Mouse (Mus musculus): ENCODE results near the gene Kdelr1. TPM values are rescaled to one million over a fixed set of nuclear protein-coding genes. Genes with fewer than 3 reads are reported as not detected.
"Not testable (repeated sequence)": the region's sequence is repeated elsewhere in the genome, so short reads cannot be mapped to it uniquely, and the experiment has no call there.

Kdelr1 gene
- polyA plus RNA-seq, 1 experiment: 82.4 TPM

DNA sequence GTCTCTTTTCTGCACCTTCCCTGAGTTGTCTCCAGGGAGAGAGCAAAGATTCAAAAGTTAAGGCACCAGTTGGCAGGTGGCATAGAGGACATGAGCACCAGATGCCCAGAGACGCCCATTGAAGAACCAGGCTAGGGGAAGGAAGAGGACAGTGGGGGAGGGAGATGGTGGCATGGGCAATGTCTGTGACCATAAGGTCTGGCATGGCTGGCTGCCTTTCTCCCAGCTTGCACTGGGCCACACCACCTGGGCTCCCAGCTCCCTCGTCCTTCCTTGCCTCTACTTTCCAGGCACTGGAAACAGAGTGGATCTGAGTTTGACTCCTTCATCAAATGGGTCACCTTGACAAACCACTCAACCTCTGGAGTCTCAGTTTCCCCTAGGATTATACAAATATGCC, 20.1 kb downstream of the Kdelr1 start:
- TF ChIP-seq POLR2A (IDR thresholded peaks at IDR 0.05; ENCODE audit: control insufficient read depth, low read depth, low read length) (peak; percentile 14; the same call in 1 of the 2 replicates), CTCF (IDR thresholded peaks at IDR 0.05; ENCODE audit: control insufficient read depth, insufficient read depth, insufficient replicate concordance, low read depth, low read length) (no peak)
- Histone ChIP-seq H3K27ac (ENCODE audit: control insufficient read depth, insufficient read depth, low read depth, low read length) (no peak overlapping the region), H3K36me3 (ENCODE audit: control insufficient read depth, insufficient read depth, low read length) (peaks cover 1% of the 10 kb centered on the region), H3K4me1 (ENCODE audit: control insufficient read depth, insufficient read depth, low read length) (peaks cover 13% of the 10 kb centered on the region), H3K27me3 (ENCODE audit: control insufficient read depth, insufficient read depth, low read length) (no peaks in the 10 kb centered on the region), H3K4me3 (ENCODE audit: control insufficient read depth, low read depth, low read length) (no peak overlapping the region)

DNA sequence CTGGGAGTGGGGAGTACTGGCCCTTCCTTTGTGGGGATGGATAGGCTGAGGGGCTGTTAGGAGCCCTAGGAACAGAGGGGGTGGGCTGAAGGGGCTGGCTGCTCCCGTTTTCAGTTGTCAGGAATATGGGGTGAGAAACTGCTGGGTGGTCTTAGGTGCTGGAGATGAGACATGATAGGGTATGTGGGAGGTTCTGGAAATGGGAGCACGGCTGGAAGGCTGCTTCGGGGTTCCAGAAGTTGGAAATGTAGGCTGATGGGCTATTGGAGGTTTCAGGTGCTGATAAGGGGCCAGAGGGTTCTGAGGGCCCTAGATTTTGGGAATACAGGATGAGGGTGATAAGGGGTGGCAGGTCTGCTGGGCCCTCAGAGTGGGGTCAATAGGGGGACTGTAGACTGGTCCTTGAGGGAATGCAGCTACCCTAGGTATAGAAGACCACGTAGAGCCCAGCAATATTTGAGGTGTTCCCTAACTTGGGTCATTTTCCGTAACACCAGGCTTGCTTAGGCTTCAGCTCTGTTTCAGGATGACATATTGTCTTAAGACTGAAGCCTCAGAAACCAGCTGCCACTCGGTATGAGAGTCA, 23.5 kb downstream of the Kdelr1 start:
- Histone ChIP-seq H3K27ac (ENCODE audit: control insufficient read depth, insufficient read depth, low read depth, low read length) (peak overlapping the region; percentile 97), H3K4me1 (ENCODE audit: control insufficient read depth, insufficient read depth, low read length) (peaks cover 13% of the 10 kb centered on the region), H3K36me3 (ENCODE audit: control insufficient read depth, insufficient read depth, low read length) (no peaks in the 10 kb centered on the region; the same call in 1 of the 2 replicates), H3K27me3 (ENCODE audit: control insufficient read depth, insufficient read depth, low read length) (no peaks in the 10 kb centered on the region), H3K4me3 (ENCODE audit: control insufficient read depth, low read depth, low read length) (peak overlapping the region; percentile 95)
- TF ChIP-seq CTCF (IDR thresholded peaks at IDR 0.05; ENCODE audit: control insufficient read depth, insufficient read depth, insufficient replicate concordance, low read depth, low read length) (no peak), POLR2A (IDR thresholded peaks at IDR 0.05; ENCODE audit: control insufficient read depth, low read depth, low read length) (no peak)

DNA sequence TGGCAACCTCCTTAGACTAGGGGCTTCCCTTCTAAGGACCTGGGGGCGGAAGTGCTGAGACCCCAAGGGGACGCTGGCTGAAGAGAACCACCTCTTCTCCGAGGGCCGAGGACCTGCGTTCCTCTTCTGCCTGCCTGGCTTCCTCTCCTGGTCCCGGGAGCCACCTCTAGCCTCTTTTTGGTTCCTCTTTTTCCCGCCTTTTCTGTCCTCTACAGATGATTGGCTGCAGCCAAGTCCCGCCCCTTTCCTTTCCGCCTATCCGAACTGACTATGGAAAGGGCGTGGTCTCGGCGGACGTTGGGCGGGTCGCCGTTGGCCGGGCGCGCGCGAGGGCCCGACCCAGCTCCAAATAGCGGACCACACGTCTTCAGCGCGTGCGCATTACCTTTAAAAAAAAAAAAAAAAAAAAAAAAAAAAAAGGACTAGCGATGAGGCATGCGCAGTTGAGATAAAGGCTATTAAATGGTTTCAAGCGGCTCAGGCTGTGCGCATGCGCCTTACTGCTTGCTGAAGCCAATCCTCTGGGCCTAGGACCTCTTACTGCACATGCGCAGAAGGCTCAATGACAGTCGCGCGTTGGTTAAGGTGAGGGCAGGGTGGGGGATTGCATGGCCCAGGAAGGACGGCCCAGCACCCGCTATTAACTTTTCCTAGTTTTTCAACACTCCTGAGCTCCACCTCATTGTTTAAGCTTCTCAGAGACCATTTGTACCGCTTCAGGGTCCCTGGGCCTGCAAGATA, 24.1 kb downstream of the Kdelr1 start, which contains the start of the genes Syngr4 and Tmem143:
Syngr4 (minus strand) TSS at position 198 of the 741 bp plus-strand sequence.
Tmem143 (plus strand) TSS at position 425 of the 741 bp plus-strand sequence.
- Histone ChIP-seq H3K27ac (ENCODE audit: control insufficient read depth, insufficient read depth, low read depth, low read length) (peak within 1 kb of the TSS; percentile 97), H3K4me3 (ENCODE audit: control insufficient read depth, low read depth, low read length) (peak within 1 kb of the TSS; percentile 95), H3K4me1 (ENCODE audit: control insufficient read depth, insufficient read depth, low read length) (peaks cover 13% of the 10 kb centered on the region), H3K27me3 (ENCODE audit: control insufficient read depth, insufficient read depth, low read length) (no peaks in the 10 kb centered on the region), H3K36me3 (ENCODE audit: control insufficient read depth, insufficient read depth, low read length) (no peaks in the 10 kb centered on the region; the same call in 1 of the 2 replicates)
- 0 out of 2 replicates have a peak, but pooled peaks have one; percentile 1 for TF ChIP-seq CTCF (IDR thresholded peaks at IDR 0.05; ENCODE audit: control insufficient read depth, insufficient read depth, insufficient replicate concordance, low read depth, low read length)
- peak; percentile 83; the same call in 1 of the 2 replicates for TF ChIP-seq POLR2A (IDR thresholded peaks at IDR 0.05; ENCODE audit: control insufficient read depth, low read depth, low read length)

DNA sequence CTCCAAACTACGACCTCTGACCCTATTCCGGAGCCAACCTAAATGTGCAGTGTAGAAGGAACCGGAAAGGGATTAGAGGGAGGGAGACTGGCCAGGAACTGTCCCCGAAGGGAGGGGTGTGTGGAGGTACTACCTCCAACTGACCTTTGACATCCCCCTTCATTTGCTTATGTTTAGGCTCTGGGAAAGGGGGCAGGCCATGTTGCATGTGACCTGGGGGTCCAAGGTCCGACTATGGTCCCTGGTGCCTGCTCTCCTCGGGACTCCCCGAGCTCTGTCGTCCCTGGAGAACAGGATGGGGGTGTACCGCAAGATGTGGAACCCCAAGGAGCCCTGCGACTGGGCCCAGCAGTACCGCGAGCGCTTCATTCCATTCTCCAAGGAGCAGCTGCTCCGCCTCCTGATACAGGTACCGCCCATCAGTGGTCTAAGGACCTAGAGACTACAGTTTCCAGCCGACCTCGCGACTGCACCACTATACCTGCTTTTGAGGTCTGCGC, 24.7 kb downstream of the Kdelr1 start:
- H3K27me3 ChIP-seq (ENCODE audit: control insufficient read depth, insufficient read depth, low read length): no peaks in the 10 kb centered on the region
- peak overlapping the region; percentile 85 for H3K4me3 ChIP-seq (ENCODE audit: control insufficient read depth, low read depth, low read length)
- peak overlapping the region; percentile 91 for H3K27ac ChIP-seq (ENCODE audit: control insufficient read depth, insufficient read depth, low read depth, low read length)
- peaks cover 13% of the 10 kb centered on the region for H3K4me1 ChIP-seq (ENCODE audit: control insufficient read depth, insufficient read depth, low read length)
- no peaks in the 10 kb centered on the region; the same call in 1 of the 2 replicates for H3K36me3 ChIP-seq (ENCODE audit: control insufficient read depth, insufficient read depth, low read length)
- TF ChIP-seq CTCF (IDR thresholded peaks at IDR 0.05; ENCODE audit: control insufficient read depth, insufficient read depth, insufficient replicate concordance, low read depth, low read length): no peak
- TF ChIP-seq POLR2A (IDR thresholded peaks at IDR 0.05; ENCODE audit: control insufficient read depth, low read depth, low read length): 0 out of 2 replicates have a peak, but pooled peaks have one; percentile 16

DNA sequence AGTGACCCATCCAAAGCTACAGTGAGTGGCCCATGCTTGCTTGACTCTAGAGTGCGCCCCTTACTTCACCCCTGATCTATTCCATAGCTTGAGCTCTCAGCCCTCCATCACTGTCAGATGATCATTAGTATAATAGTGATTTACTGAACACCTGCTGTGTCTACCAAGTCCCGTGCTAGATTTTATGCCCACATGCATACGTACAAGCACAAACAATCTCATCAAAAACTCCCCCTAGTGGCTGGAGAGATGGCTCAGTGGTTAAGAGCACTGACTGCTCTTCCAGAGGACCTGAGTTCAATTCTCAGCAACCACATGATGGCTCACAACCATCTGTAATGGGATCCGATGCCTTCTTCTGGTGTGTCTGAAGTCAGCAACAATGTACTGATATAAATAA, 25.6 kb downstream of the Kdelr1 start:
- H3K36me3 ChIP-seq (ENCODE audit: control insufficient read depth, insufficient read depth, low read length); H3K27me3 ChIP-seq (ENCODE audit: control insufficient read depth, insufficient read depth, low read length); H3K4me3 ChIP-seq (ENCODE audit: control insufficient read depth, low read depth, low read length); H3K27ac ChIP-seq (ENCODE audit: control insufficient read depth, insufficient read depth, low read depth, low read length): not testable (repeated sequence)
- H3K4me1 ChIP-seq (ENCODE audit: control insufficient read depth, insufficient read depth, low read length): peaks cover 13% of the 10 kb centered on the region

DNA sequence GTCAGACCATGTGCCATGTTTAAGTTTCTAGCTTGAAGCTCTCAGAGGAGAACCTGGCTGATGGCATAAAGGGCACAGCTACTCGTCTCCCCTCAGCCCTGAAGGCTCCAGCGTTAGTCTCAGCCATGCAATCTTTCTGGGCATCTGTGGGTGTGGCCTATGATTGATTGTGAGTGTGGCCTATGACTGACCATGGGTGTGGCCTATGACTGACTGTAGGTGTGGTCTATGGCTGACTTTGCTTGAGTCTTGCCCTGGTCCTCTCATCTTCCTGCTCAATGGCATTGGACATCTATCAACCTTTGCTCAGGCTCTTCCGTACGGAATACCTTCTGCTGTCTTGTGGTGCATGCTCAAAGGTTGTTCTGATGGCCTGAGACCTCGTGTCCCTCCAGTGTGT, 29.0 kb downstream of the Kdelr1 start:
- Histone ChIP-seq H3K27ac (ENCODE audit: control insufficient read depth, insufficient read depth, low read depth, low read length) (peak overlapping the region; percentile 17; the same call in 1 of the 2 replicates), H3K4me1 (ENCODE audit: control insufficient read depth, insufficient read depth, low read length) (peaks cover 5% of the 10 kb centered on the region), H3K27me3 (ENCODE audit: control insufficient read depth, insufficient read depth, low read length) (no peaks in the 10 kb centered on the region), H3K36me3 (ENCODE audit: control insufficient read depth, insufficient read depth, low read length) (no peaks in the 10 kb centered on the region), H3K4me3 (ENCODE audit: control insufficient read depth, low read depth, low read length) (peak overlapping the region; percentile 39)
- TF ChIP-seq CTCF (IDR thresholded peaks at IDR 0.05; ENCODE audit: control insufficient read depth, insufficient read depth, insufficient replicate concordance, low read depth, low read length): no peak
- peak; percentile 39; the same call in 1 of the 2 replicates for TF ChIP-seq POLR2A (IDR thresholded peaks at IDR 0.05; ENCODE audit: control insufficient read depth, low read depth, low read length)

DNA sequence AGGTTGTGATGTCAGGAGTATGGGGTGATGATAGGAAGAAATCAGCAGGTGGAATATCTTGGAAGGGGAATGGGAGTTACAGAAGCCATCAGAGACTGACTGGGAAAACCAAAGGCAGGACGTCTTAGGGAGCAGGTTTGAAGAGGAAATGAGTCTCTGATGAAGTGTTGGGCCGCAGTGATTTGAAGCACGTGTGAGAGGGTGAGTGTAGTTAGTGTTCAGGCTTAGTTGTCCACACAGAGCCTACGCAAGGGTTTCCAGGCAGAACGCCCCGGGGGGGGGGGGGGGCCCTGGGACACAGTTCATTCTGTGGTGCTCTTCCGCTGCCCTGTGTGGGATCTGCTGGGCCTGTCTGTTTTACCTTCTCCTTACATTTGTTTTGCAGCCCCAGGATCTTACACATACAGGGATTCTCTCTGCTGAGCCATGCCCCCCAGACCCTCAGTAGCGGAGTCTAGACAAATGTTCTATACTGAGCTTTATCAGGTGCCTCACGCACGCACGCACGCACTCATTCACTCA, 30.0 kb downstream of the Kdelr1 start:
- TF ChIP-seq POLR2A (IDR thresholded peaks at IDR 0.05; ENCODE audit: control insufficient read depth, low read depth, low read length) (no peak), CTCF (IDR thresholded peaks at IDR 0.05; ENCODE audit: control insufficient read depth, insufficient read depth, insufficient replicate concordance, low read depth, low read length) (no peak)
- no peak overlapping the region for H3K4me3 ChIP-seq (ENCODE audit: control insufficient read depth, low read depth, low read length)
- no peaks in the 10 kb centered on the region for H3K27me3 ChIP-seq (ENCODE audit: control insufficient read depth, insufficient read depth, low read length)
- no peaks in the 10 kb centered on the region for H3K36me3 ChIP-seq (ENCODE audit: control insufficient read depth, insufficient read depth, low read length)
- peaks cover 1% of the 10 kb centered on the region for H3K4me1 ChIP-seq (ENCODE audit: control insufficient read depth, insufficient read depth, low read length)
- peak overlapping the region; percentile 22; the same call in 1 of the 2 replicates for H3K27ac ChIP-seq (ENCODE audit: control insufficient read depth, insufficient read depth, low read depth, low read length)

Measured in testis, adult 2 months (tissue).